Mouse (Mus musculus): ENCODE measurements at regions not wholly inside any gene's neighbourhood (a gene's known extent, or its start where the extent isn't known, plus 50 kb on each side); places are given as distances from the start of the nearest gene placed in this dataset.
A peak's percentile ranks its signal among the peaks of the same experiment; 100 is the strongest.

DNA sequence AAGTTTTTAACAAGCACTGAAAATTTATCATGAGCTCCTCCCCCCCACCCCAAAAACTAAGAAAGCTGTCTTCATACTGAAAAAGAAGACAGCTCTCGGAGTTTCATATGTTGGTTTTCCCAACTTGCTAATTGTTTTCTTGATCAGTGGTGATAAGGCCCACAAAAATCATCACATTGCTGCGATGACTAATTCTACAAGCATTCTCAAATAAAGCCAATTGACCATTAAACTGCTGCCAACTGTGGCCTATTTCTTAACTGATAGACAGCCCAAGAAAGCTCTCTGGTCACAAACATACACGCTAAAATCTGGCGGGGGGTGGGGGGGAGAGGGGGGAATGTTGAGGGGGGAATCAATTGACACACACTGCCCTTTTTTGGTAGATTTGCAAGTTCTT, 345.0 kb upstream of the Acvr2a start:
- H3K4me3 ChIP-seq (ENCODE audit: low read depth, low read length), result no peak overlapping the region
- no peaks in the 10 kb centered on the region for H3K36me3 ChIP-seq (ENCODE audit: control insufficient read depth, insufficient read depth, low read length)
- no peaks in the 10 kb centered on the region for H3K27me3 ChIP-seq (ENCODE audit: control insufficient read depth, insufficient read depth, low read length)
- no peak for ATAC-seq (ENCODE audit: low read depth)
- H3K27ac ChIP-seq (ENCODE audit: low read depth, low read length), result no peak overlapping the region
- 82% methylated on average over 4 of the region's 4 CpGs for WGBS
- H3K9ac ChIP-seq (replicated peaks; ENCODE audit: low read depth, low read length), result no peak overlapping the region
- no peaks in the 10 kb centered on the region for H3K9me3 ChIP-seq (ENCODE audit: control insufficient read depth, low read length)
- H3K4me1 ChIP-seq (ENCODE audit: control insufficient read depth, insufficient read depth, low read length), result no peaks in the 10 kb centered on the region
- H3K4me2 ChIP-seq (ENCODE audit: low read depth, low read length), result no peak overlapping the region

DNA sequence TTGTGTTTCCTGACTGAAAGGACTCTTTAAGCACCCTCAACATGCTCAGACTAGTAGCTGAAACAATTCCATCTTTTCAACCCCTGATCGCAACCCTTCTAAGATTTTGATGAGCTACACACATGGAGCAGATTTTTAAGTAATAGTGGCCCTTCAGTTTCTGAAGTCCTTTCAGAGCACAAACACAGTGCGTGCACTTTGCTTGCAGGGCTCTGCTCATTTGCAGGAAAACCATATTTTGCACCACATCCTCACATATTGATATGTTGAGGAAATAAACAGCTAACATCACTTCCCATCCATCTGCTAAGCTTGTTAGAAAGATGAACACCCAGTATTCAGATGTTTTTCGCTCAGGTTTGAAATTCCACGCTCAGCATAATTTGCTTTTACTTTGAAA, 344.6 kb upstream of the Acvr2a start:
- Histone ChIP-seq H3K9me3 (ENCODE audit: control insufficient read depth, low read length) (no peaks in the 10 kb centered on the region), H3K36me3 (ENCODE audit: control insufficient read depth, insufficient read depth, low read length) (no peaks in the 10 kb centered on the region), H3K27me3 (ENCODE audit: control insufficient read depth, insufficient read depth, low read length) (no peaks in the 10 kb centered on the region), H3K27ac (ENCODE audit: low read depth, low read length) (no peak overlapping the region), H3K9ac (replicated peaks; ENCODE audit: low read depth, low read length) (no peak overlapping the region), H3K4me1 (ENCODE audit: control insufficient read depth, insufficient read depth, low read length) (no peaks in the 10 kb centered on the region), H3K4me2 (ENCODE audit: low read depth, low read length) (no peak overlapping the region), H3K4me3 (ENCODE audit: low read depth, low read length) (no peak overlapping the region)
- 89% methylated on average over 4 of the region's 4 CpGs for WGBS
- no peak for ATAC-seq (ENCODE audit: low read depth)

DNA sequence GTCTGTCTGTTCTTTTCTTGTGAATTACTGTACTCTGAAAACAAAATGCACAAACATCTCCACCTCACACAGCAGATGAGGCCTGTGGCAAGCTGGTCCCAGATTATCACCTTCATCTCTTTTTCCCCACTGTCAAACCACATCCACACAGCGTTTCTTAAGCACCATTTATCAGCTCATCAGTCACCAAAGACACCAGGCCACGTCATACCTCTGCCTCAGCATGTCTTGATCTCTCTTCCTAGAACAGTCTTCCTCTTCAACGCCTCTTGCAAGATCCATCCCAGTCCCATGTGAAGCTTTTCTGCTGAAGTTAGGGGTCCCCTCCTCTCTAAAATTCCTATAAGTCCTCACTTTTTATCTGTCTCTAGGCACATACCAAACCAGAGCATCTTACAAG, 340.8 kb upstream of the Acvr2a start:
- H3K9me3 ChIP-seq (ENCODE audit: control insufficient read depth, low read length), result no peaks in the 10 kb centered on the region
- H3K4me1 ChIP-seq (ENCODE audit: control insufficient read depth, insufficient read depth, low read length), result no peaks in the 10 kb centered on the region
- H3K27ac ChIP-seq (ENCODE audit: low read depth, low read length), result no peak overlapping the region
- no peak overlapping the region for H3K9ac ChIP-seq (replicated peaks; ENCODE audit: low read depth, low read length)
- no peak overlapping the region for H3K4me3 ChIP-seq (ENCODE audit: low read depth, low read length)
- WGBS, result 85% methylated on average over 3 of the region's 3 CpGs
- no peak for ATAC-seq (ENCODE audit: low read depth)
- H3K36me3 ChIP-seq (ENCODE audit: control insufficient read depth, insufficient read depth, low read length), result no peaks in the 10 kb centered on the region
- H3K4me2 ChIP-seq (ENCODE audit: low read depth, low read length), result no peak overlapping the region
- no peaks in the 10 kb centered on the region for H3K27me3 ChIP-seq (ENCODE audit: control insufficient read depth, insufficient read depth, low read length)

DNA sequence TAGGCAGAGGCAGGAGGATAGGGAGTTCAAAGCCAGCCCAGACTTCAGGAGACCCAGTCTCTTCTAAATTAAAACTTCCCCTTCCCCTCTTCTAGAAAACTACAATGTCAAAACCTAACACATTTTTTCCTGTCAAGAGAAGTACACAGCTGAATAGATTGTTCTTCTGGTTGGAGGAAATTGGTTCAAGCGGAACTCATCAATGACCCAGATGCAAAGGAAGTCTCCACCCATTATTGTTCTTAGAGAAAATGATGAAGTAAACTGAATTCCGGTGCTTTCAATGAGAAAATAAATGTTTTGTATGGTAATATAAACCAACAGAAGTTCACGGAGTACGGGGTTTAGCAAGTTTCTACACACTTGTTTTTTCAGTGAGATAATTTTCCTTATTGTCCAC, 339.3 kb upstream of the Acvr2a start:
- no peak for ATAC-seq (ENCODE audit: low read depth)
- H3K27ac ChIP-seq (ENCODE audit: low read depth, low read length), result no peak overlapping the region
- no peak overlapping the region for H3K4me3 ChIP-seq (ENCODE audit: low read depth, low read length)
- H3K36me3 ChIP-seq (ENCODE audit: control insufficient read depth, insufficient read depth, low read length), result no peaks in the 10 kb centered on the region
- no peak overlapping the region for H3K4me2 ChIP-seq (ENCODE audit: low read depth, low read length)
- no peaks in the 10 kb centered on the region for H3K27me3 ChIP-seq (ENCODE audit: control insufficient read depth, insufficient read depth, low read length)
- no peak overlapping the region for H3K9ac ChIP-seq (replicated peaks; ENCODE audit: low read depth, low read length)
- H3K4me1 ChIP-seq (ENCODE audit: control insufficient read depth, insufficient read depth, low read length), result no peaks in the 10 kb centered on the region
- no peaks in the 10 kb centered on the region for H3K9me3 ChIP-seq (ENCODE audit: control insufficient read depth, low read length)
- WGBS, result 80% methylated on average over 4 of the region's 4 CpGs

DNA sequence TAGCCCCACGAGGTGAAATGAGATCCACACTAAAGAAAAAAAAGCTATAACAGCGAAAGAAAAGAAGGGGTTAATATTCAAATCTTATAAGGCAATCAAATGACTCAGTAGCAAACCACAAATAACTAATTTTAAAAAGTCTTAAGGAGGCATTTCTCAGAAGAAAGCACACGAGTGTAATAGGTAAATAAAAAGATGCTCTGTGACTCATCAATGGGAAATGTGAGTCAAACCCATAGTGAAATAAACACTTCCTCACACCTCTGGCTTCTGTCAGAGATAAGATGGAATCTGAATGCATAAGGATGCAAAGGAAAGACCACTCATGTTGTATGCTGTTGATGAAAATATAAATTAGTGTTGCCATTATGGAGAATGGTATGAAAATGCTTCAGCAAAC, 337.1 kb upstream of the Acvr2a start:
- Histone ChIP-seq H3K27ac (ENCODE audit: low read depth, low read length) (no peak overlapping the region), H3K27me3 (ENCODE audit: control insufficient read depth, insufficient read depth, low read length) (no peaks in the 10 kb centered on the region), H3K4me1 (ENCODE audit: control insufficient read depth, insufficient read depth, low read length) (peaks cover 3% of the 10 kb centered on the region; the same call in 1 of the 2 replicates), H3K36me3 (ENCODE audit: control insufficient read depth, insufficient read depth, low read length) (no peaks in the 10 kb centered on the region), H3K4me2 (ENCODE audit: low read depth, low read length) (no peak overlapping the region), H3K9me3 (ENCODE audit: control insufficient read depth, low read length) (no peaks in the 10 kb centered on the region), H3K9ac (replicated peaks; ENCODE audit: low read depth, low read length) (no peak overlapping the region), H3K4me3 (ENCODE audit: low read depth, low read length) (no peak overlapping the region)
- ATAC-seq (ENCODE audit: low read depth), result no peak
- 65% methylated on average over 3 of the region's 3 CpGs for WGBS

DNA sequence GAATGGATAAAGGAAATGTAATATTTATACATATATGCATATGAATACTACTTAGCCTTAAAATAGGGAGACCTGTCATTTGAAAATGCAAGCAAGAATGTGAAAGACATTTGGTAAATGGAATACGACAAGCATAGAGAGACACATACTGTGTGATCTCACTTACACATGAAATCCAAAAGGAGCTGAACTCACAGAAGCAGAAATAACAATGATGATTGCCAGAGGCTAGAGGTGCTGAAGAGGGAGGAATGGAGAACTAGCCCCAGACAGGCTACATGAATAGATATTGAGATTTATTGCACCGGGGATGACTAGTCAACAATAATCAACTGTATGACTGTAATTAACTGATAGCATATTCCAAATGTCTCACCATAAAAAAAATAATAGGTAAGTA, 336.6 kb upstream of the Acvr2a start:
- no peak overlapping the region for H3K4me3 ChIP-seq (ENCODE audit: low read depth, low read length)
- H3K4me2 ChIP-seq (ENCODE audit: low read depth, low read length), result no peak overlapping the region
- peaks cover 3% of the 10 kb centered on the region; the same call in 1 of the 2 replicates for H3K4me1 ChIP-seq (ENCODE audit: control insufficient read depth, insufficient read depth, low read length)
- H3K27me3 ChIP-seq (ENCODE audit: control insufficient read depth, insufficient read depth, low read length), result no peaks in the 10 kb centered on the region
- H3K9ac ChIP-seq (replicated peaks; ENCODE audit: low read depth, low read length), result no peak overlapping the region
- H3K9me3 ChIP-seq (ENCODE audit: control insufficient read depth, low read length), result no peaks in the 10 kb centered on the region
- 58% methylated on average over 2 of the region's 2 CpGs for WGBS
- ATAC-seq (ENCODE audit: low read depth), result no peak
- no peak overlapping the region for H3K27ac ChIP-seq (ENCODE audit: low read depth, low read length)
- no peaks in the 10 kb centered on the region for H3K36me3 ChIP-seq (ENCODE audit: control insufficient read depth, insufficient read depth, low read length)

DNA sequence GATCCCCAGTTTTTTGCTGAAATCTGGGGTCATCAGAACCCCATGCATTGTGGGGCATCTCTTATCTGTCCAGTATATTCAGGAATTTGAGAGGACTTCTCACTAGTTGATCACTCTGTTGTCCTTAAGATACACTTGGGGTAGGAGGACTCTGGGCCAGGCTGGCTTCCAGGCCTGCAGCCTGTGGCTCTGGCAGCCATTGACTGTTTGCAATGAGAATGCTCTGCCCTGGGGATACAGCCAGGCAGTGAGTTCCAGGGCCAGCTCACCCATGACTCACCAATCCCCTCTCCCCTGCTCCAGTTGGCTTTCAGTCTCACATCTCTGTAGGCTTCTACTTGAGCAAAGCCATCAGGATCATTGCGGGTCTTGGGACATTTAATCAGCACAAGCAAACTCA, 334.3 kb upstream of the Acvr2a start:
- Histone ChIP-seq H3K27me3 (ENCODE audit: control insufficient read depth, insufficient read depth, low read length) (no peaks in the 10 kb centered on the region), H3K4me2 (ENCODE audit: low read depth, low read length) (no peak overlapping the region), H3K36me3 (ENCODE audit: control insufficient read depth, insufficient read depth, low read length) (no peaks in the 10 kb centered on the region), H3K9me3 (ENCODE audit: control insufficient read depth, low read length) (no peaks in the 10 kb centered on the region), H3K4me1 (ENCODE audit: control insufficient read depth, insufficient read depth, low read length) (peaks cover 3% of the 10 kb centered on the region; the same call in 1 of the 2 replicates), H3K4me3 (ENCODE audit: low read depth, low read length) (no peak overlapping the region), H3K27ac (ENCODE audit: low read depth, low read length) (no peak overlapping the region), H3K9ac (replicated peaks; ENCODE audit: low read depth, low read length) (no peak overlapping the region)
- ATAC-seq (ENCODE audit: low read depth), result no peak
- WGBS, result 81% methylated on average over 1 of the region's 1 CpGs

DNA sequence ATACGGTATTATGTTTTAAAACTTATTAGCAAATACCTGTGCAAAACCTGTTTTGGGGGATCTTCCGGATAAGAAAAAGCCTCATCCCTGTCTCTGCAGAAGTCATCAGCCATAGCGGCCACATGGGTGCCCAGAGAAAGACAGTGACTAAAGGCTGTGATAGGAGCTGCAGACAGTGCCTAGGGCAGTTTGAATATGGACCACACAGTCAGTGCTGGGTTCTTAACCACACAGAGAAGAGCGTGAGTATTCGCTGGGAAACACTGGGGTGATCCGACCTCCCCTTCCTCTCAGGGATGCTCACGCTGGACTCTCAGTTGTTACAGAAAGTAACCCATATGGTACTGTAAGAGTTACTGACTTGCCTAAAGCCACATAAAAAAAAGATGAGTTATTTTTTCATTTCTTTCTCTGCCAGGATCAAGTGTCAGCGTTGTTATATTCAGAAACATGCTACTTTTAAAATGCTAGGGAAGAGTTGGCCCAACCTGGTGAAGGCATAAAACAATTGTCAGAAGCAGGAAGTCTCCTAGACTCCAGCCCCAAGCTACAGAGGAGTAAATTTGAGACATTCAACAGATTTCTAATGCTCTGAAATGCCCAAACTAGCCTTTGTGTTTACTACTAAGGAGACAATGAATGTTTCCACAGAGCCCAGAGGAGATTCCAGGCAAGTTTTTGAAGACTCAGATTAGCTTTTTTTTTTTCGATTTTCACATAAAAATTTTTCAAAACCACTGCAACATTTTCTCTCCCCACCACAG, 333.3 kb upstream of the Acvr2a start:
- Histone ChIP-seq H3K36me3 (ENCODE audit: control insufficient read depth, insufficient read depth, low read length) (no peaks in the 10 kb centered on the region), H3K9me3 (ENCODE audit: control insufficient read depth, low read length) (no peaks in the 10 kb centered on the region), H3K4me1 (ENCODE audit: control insufficient read depth, insufficient read depth, low read length) (peaks cover 3% of the 10 kb centered on the region; the same call in 1 of the 2 replicates), H3K9ac (replicated peaks; ENCODE audit: low read depth, low read length) (no peak overlapping the region), H3K27ac (ENCODE audit: low read depth, low read length) (peak overlapping the region; percentile 62; the same call in 1 of the 2 replicates), H3K27me3 (ENCODE audit: control insufficient read depth, insufficient read depth, low read length) (no peaks in the 10 kb centered on the region), H3K4me3 (ENCODE audit: low read depth, low read length) (no peak overlapping the region), H3K4me2 (ENCODE audit: low read depth, low read length) (no peak overlapping the region)
- ATAC-seq (ENCODE audit: low read depth), result 0 out of 2 replicates have a peak, but pooled peaks have one; percentile 21
- WGBS, result 49% methylated on average over 9 of the region's 9 CpGs

DNA sequence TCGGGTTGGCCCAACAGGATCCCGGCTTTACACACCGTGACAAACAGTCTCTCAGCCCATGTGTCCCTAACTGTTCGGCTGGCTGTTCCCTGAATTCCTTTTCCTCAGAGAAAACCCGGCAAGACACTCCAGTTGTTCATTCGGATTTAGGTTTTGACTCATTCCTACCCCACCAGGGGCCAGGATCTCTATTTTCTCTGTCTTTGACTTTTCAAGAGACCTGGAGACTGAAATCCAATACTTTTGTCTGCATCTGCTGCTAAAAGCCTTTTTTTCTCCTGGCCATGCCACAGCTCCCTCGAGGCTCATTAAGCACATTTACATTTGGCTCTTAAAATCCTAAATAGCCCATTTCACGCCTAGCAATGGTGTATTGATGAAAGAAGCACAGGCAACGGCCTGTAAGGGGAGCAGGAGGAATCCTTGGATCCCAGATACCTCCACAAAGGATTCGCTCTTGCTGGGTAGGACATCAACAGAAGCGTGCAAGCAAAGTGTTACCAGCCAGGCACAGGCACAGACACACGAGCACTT, 332.6 kb upstream of the Acvr2a start:
- WGBS, result 7% methylated on average over 12 of the region's 12 CpGs
- H3K4me3 ChIP-seq (ENCODE audit: low read depth, low read length), result no peak overlapping the region
- peaks cover 3% of the 10 kb centered on the region; the same call in 1 of the 2 replicates for H3K4me1 ChIP-seq (ENCODE audit: control insufficient read depth, insufficient read depth, low read length)
- no peak overlapping the region for H3K4me2 ChIP-seq (ENCODE audit: low read depth, low read length)
- no peaks in the 10 kb centered on the region for H3K9me3 ChIP-seq (ENCODE audit: control insufficient read depth, low read length)
- H3K9ac ChIP-seq (replicated peaks; ENCODE audit: low read depth, low read length), result no peak overlapping the region
- H3K27ac ChIP-seq (ENCODE audit: low read depth, low read length), result peak overlapping the region; percentile 62; the same call in 1 of the 2 replicates
- H3K36me3 ChIP-seq (ENCODE audit: control insufficient read depth, insufficient read depth, low read length), result no peaks in the 10 kb centered on the region
- no peaks in the 10 kb centered on the region for H3K27me3 ChIP-seq (ENCODE audit: control insufficient read depth, insufficient read depth, low read length)
- peak; percentile 95 for ATAC-seq (ENCODE audit: low read depth)
